Mouse (Mus musculus) ovary, postnatal 10 days (tissue): ENCODE results near the gene Usp34.
"Not testable (repeated sequence)": the region's sequence is repeated elsewhere in the genome, so short reads cannot be mapped to it uniquely, and the experiment has no call there.

Experiments
- DNase-seq: peaks from one replicate; pipeline ENCODE4 v3.0.0; 2022; ENCODE audit warnings: low spot score

Gene Usp34

GRCm38 (mm10) chr11:23359687-23360235 lies 53.1 kb downstream of the Usp34 start:
- DNase-seq, result not testable (repeated sequence)

GRCm38 (mm10) chr11:23362305-23362704 lies 55.6 kb downstream of the Usp34 start:
- no peak for DNase-seq

GRCm38 (mm10) chr11:23364348-23364747 lies 57.7 kb downstream of the Usp34 start:
- DNase-seq, result no peak

GRCm38 (mm10) chr11:23372032-23372431 lies 65.3 kb downstream of the Usp34 start:
- no peak for DNase-seq

- DNase-seq, result no peak
Measured at GRCm38 (mm10) chr11:23372490-23372889, 65.8 kb downstream of the Usp34 start.

DNA sequence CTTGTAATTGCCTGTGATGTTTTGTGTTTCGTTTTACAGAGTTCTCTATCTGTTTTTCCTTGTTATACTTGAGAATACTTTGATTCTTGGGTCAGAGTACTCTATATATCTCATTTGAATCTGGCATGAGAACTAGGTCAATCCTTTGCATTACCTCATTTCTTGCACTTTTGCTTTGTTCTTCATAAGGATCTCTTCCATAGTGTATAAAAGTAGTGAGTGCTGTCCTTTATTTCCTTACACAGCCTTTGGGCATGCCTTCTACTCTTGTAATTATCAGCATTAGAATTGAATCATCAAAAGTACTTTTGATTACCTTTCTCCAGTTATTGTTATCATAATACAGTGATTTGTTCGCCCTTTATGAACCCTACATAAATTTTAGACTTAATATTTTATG lies 73.4 kb downstream of the Usp34 start:
- DNase-seq, result no peak

DNA sequence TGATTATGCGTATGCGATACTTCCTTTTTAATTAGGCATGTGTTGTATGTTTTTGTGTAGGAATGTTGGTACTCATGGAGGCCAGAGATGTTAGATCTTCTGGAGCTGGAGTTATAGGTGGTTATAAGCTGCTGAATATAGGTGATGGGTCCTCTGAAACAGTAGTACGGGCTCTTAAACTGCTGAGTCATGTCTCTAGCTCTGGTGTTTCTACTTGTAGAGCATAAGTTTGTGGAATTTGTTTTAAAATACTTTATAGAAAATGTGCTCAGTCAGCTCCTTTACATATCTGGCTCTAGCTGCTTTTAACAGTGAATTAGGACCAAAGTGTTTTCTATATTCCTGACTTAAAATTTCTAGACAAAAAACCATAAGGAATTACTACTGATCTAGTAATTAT lies 73.9 kb downstream of the Usp34 start:
- no peak for DNase-seq

DNA sequence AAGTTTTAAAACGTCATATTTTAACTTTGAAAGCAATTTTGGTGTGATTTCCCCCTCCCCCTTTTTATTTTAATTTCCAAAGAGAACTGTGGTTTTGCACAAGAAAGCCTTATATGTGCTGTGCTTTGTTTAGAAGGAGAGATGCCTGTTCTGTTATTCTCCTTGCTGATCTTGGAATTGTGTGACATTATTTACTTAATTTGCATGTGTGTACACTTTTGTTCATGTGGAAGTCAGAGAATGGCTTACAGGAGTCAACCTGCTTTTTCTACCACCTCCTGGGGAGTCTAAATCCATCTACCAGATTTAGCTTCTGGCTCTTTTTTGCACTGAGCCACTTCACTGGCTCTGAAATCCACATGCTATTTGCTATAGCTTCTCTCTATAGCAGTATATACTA lies 76.1 kb downstream of the Usp34 start:
- no peak for DNase-seq

DNA sequence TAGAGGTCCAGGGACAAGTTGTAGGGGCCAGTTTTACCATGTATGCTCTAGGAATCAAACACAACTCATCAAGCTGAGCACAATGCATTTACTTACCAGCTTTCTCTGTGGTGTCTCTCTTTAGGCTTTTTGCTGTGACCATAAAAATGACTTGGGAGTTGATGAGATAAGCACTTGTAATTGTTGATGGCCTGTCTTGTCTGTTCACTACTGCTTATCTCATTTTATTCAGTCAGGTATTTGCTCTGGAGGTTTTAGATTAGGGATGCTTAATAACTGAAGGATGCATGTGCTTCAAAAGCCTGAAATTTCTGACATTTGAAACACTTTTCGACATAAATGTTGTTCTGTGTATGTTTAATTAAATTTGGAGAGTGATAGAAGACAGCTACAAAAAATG lies 83.0 kb downstream of the Usp34 start:
- DNase-seq, result no peak

DNA sequence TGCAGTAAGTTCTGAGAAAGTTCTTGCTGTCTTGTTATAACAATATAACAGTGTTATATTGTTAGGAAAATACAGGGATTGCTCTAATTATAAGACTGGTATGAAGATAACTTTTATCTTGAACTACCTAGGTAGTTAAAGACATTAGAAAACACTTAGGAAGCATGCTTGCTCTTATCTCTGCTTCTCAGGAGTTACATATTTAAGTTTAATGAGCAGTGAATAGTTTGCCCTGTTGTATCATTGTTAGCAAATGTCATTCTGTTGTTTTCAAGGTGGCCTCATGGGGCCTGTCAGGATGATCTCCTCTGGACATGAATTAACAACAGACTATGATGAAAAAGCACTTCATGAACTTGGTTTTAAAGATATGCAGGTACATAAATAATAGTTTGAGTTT lies 85.9 kb downstream of the Usp34 start:
- no peak for DNase-seq

GRCm38 (mm10) chr11:23396608-23397007 lies 89.9 kb downstream of the Usp34 start:
- no peak for DNase-seq

DNA sequence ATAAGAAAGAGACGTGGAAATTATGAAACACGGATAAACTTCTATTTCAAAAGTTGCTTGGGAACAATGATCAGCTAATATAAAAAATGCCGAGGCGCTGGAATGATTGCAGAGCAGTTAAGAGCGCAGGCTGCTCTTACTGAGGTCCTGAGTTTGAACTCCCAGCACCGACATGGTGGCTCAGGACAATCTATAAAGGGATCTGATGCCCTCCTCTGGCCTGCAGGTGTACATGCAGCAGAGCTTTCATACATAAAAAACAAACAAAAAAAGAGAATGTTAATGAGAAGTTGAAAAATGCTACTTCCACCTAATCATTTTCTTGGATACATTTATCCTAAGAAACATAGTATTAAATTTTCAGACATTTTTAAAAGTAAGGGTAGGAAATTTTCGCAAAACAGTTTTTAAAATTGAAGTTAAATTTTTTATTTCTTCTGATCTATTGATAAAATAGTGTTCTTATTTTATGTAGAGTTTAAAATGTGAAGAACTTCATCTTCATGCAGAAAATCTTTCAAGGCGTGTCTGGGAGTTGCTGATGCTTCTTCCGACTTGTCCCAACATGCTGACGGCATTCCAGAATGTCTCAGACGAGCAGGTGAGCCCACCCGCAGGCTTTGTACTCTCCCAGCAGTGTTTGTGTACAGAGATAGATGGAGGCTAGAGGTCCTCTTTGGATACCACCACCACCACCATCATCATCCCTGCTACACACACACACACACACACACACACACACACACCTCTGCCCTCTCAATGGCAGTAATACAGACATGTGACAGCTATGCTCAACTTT lies 94.5 kb downstream of the Usp34 start:
- DNase-seq, result no peak

DNA sequence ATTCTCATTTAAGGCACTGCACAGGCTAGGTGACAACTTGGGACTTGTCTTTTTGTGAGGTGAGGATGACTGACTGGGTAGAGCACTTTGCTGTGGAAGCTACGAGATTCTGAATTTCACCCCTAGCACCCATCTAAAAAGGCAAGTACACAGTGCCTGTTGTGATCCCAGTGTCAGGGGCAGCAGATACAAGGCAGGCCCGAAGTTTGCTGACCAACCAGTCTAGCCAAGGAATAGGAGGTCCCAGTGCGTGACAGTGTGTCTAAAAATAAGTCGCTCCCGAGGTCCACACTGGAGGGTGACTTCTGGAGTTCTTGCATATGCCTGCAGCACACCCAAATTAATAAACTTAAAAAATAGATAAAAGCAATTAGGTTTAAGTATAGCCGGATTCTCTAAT lies 121.6 kb downstream of the Usp34 start:
- no peak for DNase-seq

- DNase-seq, result no peak
Measured at GRCm38 (mm10) chr11:23430013-23430412, 123.3 kb downstream of the Usp34 start.

DNA sequence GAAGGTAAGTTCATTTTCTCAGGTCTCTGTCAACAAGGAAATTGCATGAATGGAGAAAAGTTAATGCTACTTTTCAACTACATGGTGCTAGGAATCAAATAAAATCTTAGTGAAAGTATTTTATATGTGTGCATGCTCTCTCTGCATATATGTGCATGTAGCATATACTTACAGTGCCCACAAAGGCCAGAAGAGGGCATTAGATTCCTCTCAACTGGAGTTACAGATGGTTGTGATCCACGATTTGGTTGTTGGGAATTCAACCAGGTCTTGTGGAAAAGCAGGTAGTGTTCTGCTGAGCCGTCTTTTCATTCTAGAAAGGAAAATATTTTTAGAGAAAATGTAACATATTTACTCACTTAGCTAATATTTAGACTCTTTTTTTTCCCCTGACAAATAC lies 129.4 kb downstream of the Usp34 start:
- DNase-seq, result no peak

DNA sequence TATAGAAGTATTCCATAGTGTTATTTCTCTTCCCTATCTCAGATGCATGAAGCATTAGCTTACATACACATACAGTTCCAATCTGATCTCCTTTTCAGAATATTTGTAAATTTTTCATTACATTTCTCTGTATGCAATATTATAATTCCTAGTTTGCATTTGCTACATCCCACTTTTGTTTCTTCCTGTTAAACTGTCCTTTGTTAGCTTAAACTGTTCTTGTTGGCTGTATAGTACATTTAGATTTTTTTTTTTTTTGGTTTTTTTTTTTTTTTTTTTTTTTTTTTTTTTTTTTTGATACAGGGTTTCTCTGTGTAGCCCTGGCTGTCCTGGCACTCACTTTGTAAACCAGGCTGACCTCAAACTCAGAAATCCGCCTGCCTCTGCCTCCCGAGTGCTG lies 159.2 kb downstream of the Usp34 start:
- not testable (repeated sequence) for DNase-seq

GRCm38 (mm10) chr11:23489955-23490354 lies 183.3 kb downstream of the Usp34 start:
- no peak for DNase-seq

GRCm38 (mm10) chr11:23492048-23492790 lies 185.5 kb downstream of the Usp34 start:
- DNase-seq, result no peak

- no peak for DNase-seq
Measured at GRCm38 (mm10) chr11:23495231-23495630, 188.5 kb downstream of the Usp34 start.

GRCm38 (mm10) chr11:23496661-23497060 lies 190.0 kb downstream of the Usp34 start:
- DNase-seq, result no peak

DNA sequence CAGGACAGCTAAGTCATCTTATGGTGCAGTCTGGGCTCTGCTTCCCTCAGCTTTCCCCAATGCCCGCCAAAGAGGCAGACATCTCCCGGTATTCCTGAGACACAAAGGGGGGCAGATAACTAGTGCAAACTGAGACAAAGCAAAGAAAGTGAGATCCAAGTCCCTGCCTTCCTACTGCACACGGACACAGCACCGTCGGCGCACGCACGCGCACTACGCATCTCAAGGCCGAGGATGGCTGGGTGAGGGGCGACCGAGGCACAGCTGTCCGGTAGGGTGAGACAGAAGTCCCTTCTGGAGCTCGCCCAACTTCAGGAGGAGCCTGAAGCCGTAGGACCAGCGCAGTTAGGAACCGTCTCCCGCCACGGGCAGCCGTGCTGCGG lies 190.6 kb downstream of the Usp34 start:
- no peak for DNase-seq

- peak; percentile 89 for DNase-seq
Measured at GRCm38 (mm10) chr11:23497718-23498509, 191.2 kb downstream of the Usp34 start, which contains the start of gene Ahsa2. TSS of gene Ahsa2 (minus strand) at chr11:23498030.
